Mouse (Mus musculus) ovary, postnatal 14 days (tissue): ENCODE data around the gene Artn.

Experiments
- DNase-seq: peaks from one replicate; pipeline ENCODE4 v3.0.0; 2022; ENCODE audit warnings: low spot score

Gene Artn

GRCm38 (mm10) chr4:117929391-117929881, at the start of gene Artn:
TSS of gene Artn (minus strand) at chr4:117929763.
- DNase-seq = no peak

GRCm38 (mm10) chr4:117979181-117979580, 49.6 kb upstream of the Artn start:
- no peak for DNase-seq

- no peak for DNase-seq
These were observed 48.7 kb upstream of the Artn start for GRCm38 (mm10) chr4:117978282-117978681.

GRCm38 (mm10) chr4:117977841-117978240, 48.3 kb upstream of the Artn start:
- DNase-seq = no peak

GRCm38 (mm10) chr4:117977371-117977770, 47.8 kb upstream of the Artn start:
- DNase-seq = no peak

GRCm38 (mm10) chr4:117975820-117976219, 46.3 kb upstream of the Artn start:
- DNase-seq = no peak

GRCm38 (mm10) chr4:117974719-117975118, 45.2 kb upstream of the Artn start:
- DNase-seq = no peak

- DNase-seq = no peak
These were observed 43.4 kb upstream of the Artn start for GRCm38 (mm10) chr4:117972999-117973398.

GRCm38 (mm10) chr4:117964346-117965025, 34.9 kb upstream of the Artn start:
- no peak for DNase-seq

GRCm38 (mm10) chr4:117957492-117957891, 27.9 kb upstream of the Artn start:
- DNase-seq = no peak

- no peak for DNase-seq
These were observed 17.9 kb upstream of the Artn start for GRCm38 (mm10) chr4:117947493-117947892.

- no peak for DNase-seq
These were observed 17.2 kb upstream of the Artn start for GRCm38 (mm10) chr4:117946639-117947305.

GRCm38 (mm10) chr4:117943317-117943716, 13.8 kb upstream of the Artn start:
- DNase-seq = no peak

- DNase-seq = no peak
These were observed 7.4 kb upstream of the Artn start for GRCm38 (mm10) chr4:117936964-117937363.

GRCm38 (mm10) chr4:117934081-117934480, 4.5 kb upstream of the Artn start:
- DNase-seq = no peak

GRCm38 (mm10) chr4:117933248-117933647, 3.7 kb upstream of the Artn start:
- DNase-seq = no peak

GRCm38 (mm10) chr4:117928699-117929241, 793 bp downstream of the Artn start:
- DNase-seq = no peak

GRCm38 (mm10) chr4:117928234-117928633, 1.3 kb downstream of the Artn start:
- DNase-seq = no peak

GRCm38 (mm10) chr4:117926545-117927482, 2.7 kb downstream of the Artn start:
- no peak for DNase-seq

- DNase-seq = no peak
These were observed 4.6 kb downstream of the Artn start for GRCm38 (mm10) chr4:117924916-117925315.

- DNase-seq = no peak
These were observed 6.1 kb downstream of the Artn start for GRCm38 (mm10) chr4:117923450-117923849.

- DNase-seq = no peak
These were observed 8.2 kb downstream of the Artn start for GRCm38 (mm10) chr4:117921358-117921757.
